Mouse (Mus musculus): ENCODE measurements around the gene Prdx5.

GRCm38 (mm10) chr19:6956461-6956860 lies 46.6 kb upstream of the Prdx5 start:
- TF ChIP-seq POLR2AphosphoS2 (IDR thresholded peaks at IDR 0.05; ENCODE audit: low read depth, low read length) (no peak), POLR2A (IDR thresholded peaks at IDR 0.05; ENCODE audit: low read depth, low read length) (no peak), CTCF (conservative IDR thresholded peaks at IDR 0.05 in 1 of 2, IDR thresholded peaks at IDR 0.05 in 1 of 2; ENCODE audit: low read depth in 2 of 2, low read length in 2 of 2) (no peak), E2F4 (IDR thresholded peaks at IDR 0.05; ENCODE audit: insufficient replicate concordance, low read depth, low read length) (no peak), HCFC1 (IDR thresholded peaks at IDR 0.05; ENCODE audit: low read depth, low read length) (no peak), ZKSCAN1 (IDR thresholded peaks at IDR 0.05; ENCODE audit: borderline replicate concordance, low read depth, low read length) (no peak), NELFE (IDR thresholded peaks at IDR 0.05; ENCODE audit: low read depth, low read length) (no peak)
